Mouse (Mus musculus) E14TG2a.4 (cell line): ENCODE measurements around the gene Pde4d.
A peak's percentile ranks its signal among the peaks of the same experiment; 100 is the strongest.

Experiments
- H3K27me3 ChIP-seq: 2 replicates; pipeline ENCODE4 v1.6.1; 2014; ENCODE audit warnings: low read length, control low read depth; ENCODE audit not compliant: insufficient read depth
- H3K36me3 ChIP-seq: 2 replicates; pipeline ENCODE4 v1.6.1; 2014; ENCODE audit warnings: low read length, control low read depth; ENCODE audit not compliant: insufficient read depth
- H3K4me1 ChIP-seq: replicated peaks from 2 replicates; pipeline ENCODE4 v1.6.1; 2014; ENCODE audit warnings: low read depth, low read length, control low read depth
- H3K4me3 ChIP-seq: replicated peaks from 2 replicates; pipeline ENCODE4 v1.5.1; 2014; ENCODE audit warnings: mild to moderate bottlenecking, low read length
- H3K9me3 ChIP-seq: 2 replicates; pipeline ENCODE4 v1.6.1; 2014; ENCODE audit warnings: low read length, control low read depth
- CTCF ChIP-seq: conservative IDR thresholded peaks from 2 replicates; pipeline ENCODE4 v1.5.1; 2014; ENCODE audit warnings: low read length
- NANOG ChIP-seq: IDR thresholded peaks from 2 replicates; pipeline ENCODE4 v1.6.1; 2014; ENCODE audit warnings: borderline replicate concordance, low read length, mixed read lengths
- POU5F1 ChIP-seq: IDR thresholded peaks from 2 replicates; pipeline ENCODE4 v1.6.1; 2014; ENCODE audit warnings: low read length, borderline replicate concordance

Pde4d gene

DNA sequence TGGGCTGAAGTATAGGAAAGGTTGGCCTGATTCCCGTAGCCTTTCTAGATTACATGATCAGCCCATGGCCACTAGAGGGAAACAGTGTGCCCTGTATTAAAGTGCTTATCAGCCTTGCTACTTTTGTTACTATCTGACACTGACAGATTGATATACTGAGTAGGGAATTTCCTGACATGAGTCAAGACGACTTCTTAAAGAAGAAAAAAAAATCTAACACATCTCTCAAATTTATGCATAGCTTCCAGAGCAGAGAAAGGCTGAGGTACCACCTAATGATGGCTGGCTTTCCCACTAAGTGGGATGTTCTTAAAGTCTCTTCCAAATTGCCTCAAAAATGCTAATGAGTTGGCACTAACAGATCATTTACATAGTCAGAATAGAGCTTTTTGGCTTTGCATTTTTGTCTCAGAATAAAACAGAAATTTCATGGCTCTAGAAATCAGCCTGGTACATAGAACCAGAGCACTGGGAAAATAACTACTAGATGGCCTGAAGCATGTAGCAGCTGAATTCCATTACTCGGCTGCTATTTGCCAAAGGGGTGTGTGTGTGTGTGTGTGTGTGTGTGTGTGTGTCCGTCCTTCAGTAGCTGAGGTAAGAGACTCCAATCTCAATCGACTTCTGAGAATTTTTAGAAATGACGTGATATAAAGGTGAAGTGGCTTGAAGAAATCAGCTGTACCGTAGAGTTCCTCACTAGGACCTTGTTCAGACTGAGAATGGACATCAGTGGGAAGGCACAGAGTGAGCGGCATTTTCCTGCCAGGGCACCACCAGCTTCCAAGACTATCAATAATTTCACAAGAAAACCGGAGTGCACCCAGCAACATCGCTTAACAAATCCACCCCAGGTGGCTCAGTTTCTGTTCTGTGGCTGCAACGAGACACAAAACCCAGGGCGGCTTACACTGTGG lies 1108.9 kb downstream of the Pde4d start:
- no peaks in the 10 kb centered on the region for H3K36me3 ChIP-seq
- H3K9me3 ChIP-seq = no peaks in the 10 kb centered on the region
- H3K4me1 ChIP-seq = 0 out of 2 replicates have a peak, but pooled peaks cover 3% of the 10 kb centered on the region
- H3K27me3 ChIP-seq = no peaks in the 10 kb centered on the region
- no peak overlapping the region for H3K4me3 ChIP-seq
- peak; percentile 71 for TF ChIP-seq CTCF
- TF ChIP-seq NANOG = no peak

GRCm38 (mm10) chr13:109560261-109560660 lies 1110.5 kb downstream of the Pde4d start:
- Histone ChIP-seq H3K27me3 (no peaks in the 10 kb centered on the region), H3K9me3 (no peaks in the 10 kb centered on the region), H3K4me3 (no peak overlapping the region), H3K36me3 (no peaks in the 10 kb centered on the region), H3K4me1 (0 out of 2 replicates have a peak, but pooled peaks cover 6% of the 10 kb centered on the region)
- TF ChIP-seq POU5F1 (no peak), NANOG (no peak), CTCF (no peak)

DNA sequence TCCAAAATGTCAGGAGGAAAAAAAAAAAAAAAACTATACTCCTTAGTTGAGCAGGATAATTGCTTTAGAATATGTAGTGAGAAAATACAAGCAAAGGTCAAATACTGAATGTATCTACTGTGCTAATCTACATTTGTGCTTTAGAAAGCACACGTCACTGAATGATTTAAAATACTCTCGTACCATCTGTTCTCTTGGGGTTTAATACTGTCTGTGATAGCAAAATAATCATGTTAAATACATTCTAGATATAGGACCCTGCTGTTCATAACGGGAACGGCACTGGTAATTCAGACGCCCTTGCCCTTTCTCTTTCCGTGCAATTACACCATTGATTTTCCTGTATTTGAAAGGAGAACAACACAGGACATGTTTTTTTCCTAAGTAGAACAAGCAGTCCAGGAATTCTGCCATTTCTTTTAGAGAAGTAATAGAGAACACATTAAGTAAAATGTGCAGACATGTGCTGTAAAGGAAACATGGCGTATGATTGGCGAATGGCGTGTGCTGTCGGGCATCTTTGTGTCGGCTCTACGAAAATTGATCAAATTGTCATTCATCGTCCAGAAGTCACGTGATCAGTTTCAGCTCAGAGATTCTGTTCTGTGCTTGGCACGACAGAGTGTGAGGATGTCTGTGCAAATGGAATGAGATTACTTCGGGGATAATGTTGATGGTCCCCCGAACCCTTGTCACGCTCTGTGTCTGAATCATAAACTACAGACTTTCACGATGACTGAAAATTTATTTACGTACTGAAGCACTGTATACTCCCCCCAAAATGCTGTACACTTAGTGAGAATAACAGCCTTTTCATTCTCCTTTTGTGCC lies 1119.1 kb downstream of the Pde4d start:
- TF ChIP-seq CTCF (no peak), POU5F1 (no peak), NANOG (no peak)
- H3K9me3 ChIP-seq = no peaks in the 10 kb centered on the region
- H3K36me3 ChIP-seq = no peaks in the 10 kb centered on the region
- H3K4me1 ChIP-seq = 0 out of 2 replicates have a peak, but pooled peaks cover 11% of the 10 kb centered on the region
- H3K4me3 ChIP-seq = no peak overlapping the region
- H3K27me3 ChIP-seq = no peaks in the 10 kb centered on the region

- no peaks in the 10 kb centered on the region for H3K36me3 ChIP-seq
- no peaks in the 10 kb centered on the region for H3K9me3 ChIP-seq
- no peak for TF ChIP-seq CTCF
- no peak for TF ChIP-seq POU5F1
- no peak for TF ChIP-seq NANOG
- H3K27me3 ChIP-seq = no peaks in the 10 kb centered on the region
- H3K4me3 ChIP-seq = no peak overlapping the region
- 0 out of 2 replicates have a peak, but pooled peaks cover 11% of the 10 kb centered on the region for H3K4me1 ChIP-seq
These were observed 1119.7 kb downstream of the Pde4d start for GRCm38 (mm10) chr13:109569491-109569890.

DNA sequence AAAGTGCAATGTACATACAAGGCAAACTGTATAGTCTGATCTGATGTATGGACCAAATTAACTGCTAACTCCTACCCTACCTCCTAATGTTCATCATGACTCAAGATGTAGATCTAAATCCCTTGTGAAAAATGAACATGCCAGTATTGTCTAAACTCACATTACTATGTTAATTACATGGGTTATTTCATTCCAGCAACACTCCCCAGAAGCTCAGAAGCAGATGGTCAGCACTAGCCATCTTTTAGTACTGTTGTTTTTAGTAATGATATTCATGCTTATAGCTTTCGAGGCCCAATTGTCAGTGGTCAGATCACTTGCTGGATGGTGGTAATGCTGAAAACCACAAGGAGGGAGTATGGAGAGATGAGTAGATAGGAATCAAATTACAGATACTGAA lies 1127.0 kb downstream of the Pde4d start:
- H3K9me3 ChIP-seq = no peaks in the 10 kb centered on the region
- no peaks in the 10 kb centered on the region for H3K36me3 ChIP-seq
- no peak overlapping the region for H3K4me3 ChIP-seq
- H3K27me3 ChIP-seq = no peaks in the 10 kb centered on the region
- TF ChIP-seq POU5F1 = no peak
- TF ChIP-seq CTCF = no peak
- no peak for TF ChIP-seq NANOG
- no peaks in the 10 kb centered on the region for H3K4me1 ChIP-seq

DNA sequence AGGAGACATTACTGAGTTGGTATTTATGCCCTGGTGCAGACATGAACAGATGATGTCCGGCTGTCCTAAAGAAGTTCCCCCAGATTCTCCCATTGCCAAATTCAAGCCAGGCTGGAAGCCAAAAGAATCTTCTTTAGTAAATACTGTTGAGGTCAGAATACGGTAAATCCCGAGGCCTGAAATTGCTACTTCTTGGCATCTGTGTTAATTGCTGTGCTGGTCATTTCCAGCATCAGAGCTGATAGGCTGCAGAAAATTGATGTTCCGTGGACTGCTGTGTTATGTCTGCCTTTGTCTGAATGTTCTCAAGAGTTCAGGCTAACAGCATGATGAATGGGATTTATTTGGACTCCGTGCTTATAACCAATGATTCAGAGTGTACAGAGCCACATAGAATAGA lies 1127.7 kb downstream of the Pde4d start:
- Histone ChIP-seq H3K27me3 (no peaks in the 10 kb centered on the region), H3K9me3 (no peaks in the 10 kb centered on the region), H3K36me3 (no peaks in the 10 kb centered on the region), H3K4me1 (no peaks in the 10 kb centered on the region), H3K4me3 (no peak overlapping the region)
- no peak for TF ChIP-seq CTCF

DNA sequence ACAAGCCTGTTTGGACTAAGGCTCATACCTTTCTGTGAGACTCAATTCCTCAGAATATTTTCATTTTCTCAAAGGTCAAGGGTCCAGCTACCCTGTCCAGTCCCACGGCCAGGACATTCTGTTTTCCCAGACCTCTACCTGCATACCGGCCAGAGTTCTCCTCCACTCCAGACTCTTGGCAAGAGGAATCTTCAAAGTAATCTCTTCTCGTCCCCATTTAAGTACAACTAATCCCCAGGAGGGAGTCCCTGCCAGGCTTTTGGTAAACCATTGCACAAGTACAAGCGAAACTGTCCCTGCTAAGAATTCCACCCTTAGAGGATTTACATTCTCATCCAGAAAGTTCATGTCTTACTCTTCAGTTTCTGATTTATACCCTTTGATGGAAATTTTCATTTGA lies 1128.2 kb downstream of the Pde4d start:
- Histone ChIP-seq H3K36me3 (no peaks in the 10 kb centered on the region), H3K4me3 (no peak overlapping the region), H3K4me1 (no peaks in the 10 kb centered on the region), H3K27me3 (no peaks in the 10 kb centered on the region), H3K9me3 (no peaks in the 10 kb centered on the region)
- TF ChIP-seq CTCF (no peak), NANOG (no peak), POU5F1 (no peak)

DNA sequence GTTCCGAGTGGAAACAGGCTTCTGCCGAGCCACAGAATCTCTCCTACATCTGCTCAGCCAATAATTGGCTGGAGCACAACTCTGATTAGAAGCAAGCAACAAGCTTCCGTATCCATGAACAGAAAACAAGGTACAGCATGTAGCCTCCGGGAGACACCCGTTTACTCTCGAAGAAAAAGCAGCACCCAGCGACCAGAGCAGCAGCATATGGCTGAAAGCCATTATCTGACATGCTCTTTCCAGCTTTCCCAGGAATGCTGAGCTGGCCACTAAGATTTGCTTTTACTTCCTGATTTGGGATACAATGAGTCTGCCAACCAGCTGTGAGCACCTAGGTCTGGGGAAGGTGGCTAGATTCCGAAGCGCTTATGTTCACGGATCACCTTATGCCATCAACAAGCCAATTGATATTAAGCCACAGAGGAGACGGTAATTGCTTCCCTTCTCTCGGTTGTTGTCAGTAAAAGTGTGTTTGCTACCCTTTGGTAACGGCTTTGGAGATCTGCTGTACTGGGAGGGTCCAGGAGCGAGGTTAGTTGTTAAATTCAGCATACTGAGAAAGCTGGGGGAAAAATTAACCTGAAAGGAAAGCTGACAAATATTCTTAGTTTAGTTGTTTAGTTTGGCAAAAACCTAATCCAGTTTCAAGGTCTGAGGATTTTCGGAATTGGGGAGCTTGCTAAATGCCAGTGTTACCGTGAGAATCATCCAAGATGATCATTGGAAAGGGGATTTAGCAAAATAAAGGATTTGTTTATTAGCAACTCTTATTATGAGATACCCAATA lies 1131.7 kb downstream of the Pde4d start:
- Histone ChIP-seq H3K4me3 (no peak overlapping the region), H3K36me3 (no peaks in the 10 kb centered on the region), H3K9me3 (no peaks in the 10 kb centered on the region), H3K4me1 (no peaks in the 10 kb centered on the region), H3K27me3 (no peaks in the 10 kb centered on the region)
- no peak for TF ChIP-seq NANOG
- no peak for TF ChIP-seq CTCF
- TF ChIP-seq POU5F1 = no peak
